Mouse (Mus musculus): ENCODE measurements around the gene Slc38a9. TPM values are rescaled to one million over a fixed set of nuclear protein-coding genes. Genes with fewer than 3 reads are reported as not detected.

Gene Slc38a9
- total and polyA plus RNA-seq, 3 experiments, result 10.8 to 14.1 TPM; not detected in 1

DNA sequence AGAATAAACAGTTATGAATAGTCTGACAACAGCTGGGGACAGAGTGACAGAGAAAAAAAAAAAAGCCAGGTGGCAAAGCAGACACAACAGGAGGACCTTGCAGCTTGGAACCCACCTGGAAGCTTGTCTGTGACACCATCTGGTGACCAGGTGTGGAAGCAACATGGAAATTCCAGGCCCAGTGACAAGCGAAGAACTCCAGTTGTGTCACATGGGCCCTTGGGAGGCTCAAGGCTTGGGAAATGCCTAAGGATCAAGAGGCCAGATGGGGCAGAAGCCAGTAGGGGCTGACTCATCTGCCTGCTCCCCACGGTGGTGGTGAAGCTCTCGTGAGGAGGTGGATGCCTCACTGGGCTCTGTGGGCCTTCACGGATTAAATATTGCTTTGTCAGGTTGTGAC lies 94.3 kb downstream of the Slc38a9 start:
- Histone ChIP-seq H3K9me3 (replicated peaks; ENCODE audit: insufficient read depth, low read length) (no peaks in the 10 kb centered on the region), H3K9ac (ENCODE audit: control insufficient read depth, low read depth, low read length, poor library complexity, severe bottlenecking) (no peak overlapping the region), H3K4me3 (ENCODE audit: control insufficient read depth in 1 of 2, insufficient read depth in 1 of 2, low read depth in 2 of 2, low read length in 2 of 2) (no peak overlapping the region), H3K27me3 (ENCODE audit: control insufficient read depth in 1 of 2, insufficient read depth in 2 of 2, low read length in 2 of 2) (no peaks in the 10 kb centered on the region), H3K27ac (ENCODE audit: control insufficient read depth, low read depth, low read length) (no peak overlapping the region), H3K4me1 (ENCODE audit: control insufficient read depth in 1 of 2, insufficient read depth in 2 of 2, low read length in 2 of 2) (peaks cover 5 to 6% of the 10 kb centered on the region in 2 experiments), H3K79me2 (ENCODE audit: control insufficient read depth, insufficient read depth, low read length, poor library complexity) (no peaks in the 10 kb centered on the region), H3K36me3 (ENCODE audit: control insufficient read depth in 1 of 2, insufficient read depth in 2 of 2, low read length in 2 of 2) (peaks cover 0 to 7% of the 10 kb centered on the region in 2 experiments; a peak in 2 of 4 replicates)
- TF ChIP-seq CHD2 (IDR thresholded peaks at IDR 0.05; ENCODE audit: low read length) (no peak), MEF2A (IDR thresholded peaks at IDR 0.05; ENCODE audit: extremely low read depth, insufficient replicate concordance, low read depth, low read length, poor library complexity, severe bottlenecking) (no peak), MAFK (IDR thresholded peaks at IDR 0.05; ENCODE audit: borderline replicate concordance, low read depth, low read length) (no peak), MAZ (IDR thresholded peaks at IDR 0.05; ENCODE audit: low read depth, low read length) (no peak), POLR2AphosphoS5 (IDR thresholded peaks at IDR 0.05; ENCODE audit: borderline replicate concordance, low read depth, low read length) (no peak), ZC3H11A (IDR thresholded peaks at IDR 0.05; ENCODE audit: low read depth, low read length) (no peak)
- DNase-seq (ENCODE audit: low read depth, low spot score), result no peak

DNA sequence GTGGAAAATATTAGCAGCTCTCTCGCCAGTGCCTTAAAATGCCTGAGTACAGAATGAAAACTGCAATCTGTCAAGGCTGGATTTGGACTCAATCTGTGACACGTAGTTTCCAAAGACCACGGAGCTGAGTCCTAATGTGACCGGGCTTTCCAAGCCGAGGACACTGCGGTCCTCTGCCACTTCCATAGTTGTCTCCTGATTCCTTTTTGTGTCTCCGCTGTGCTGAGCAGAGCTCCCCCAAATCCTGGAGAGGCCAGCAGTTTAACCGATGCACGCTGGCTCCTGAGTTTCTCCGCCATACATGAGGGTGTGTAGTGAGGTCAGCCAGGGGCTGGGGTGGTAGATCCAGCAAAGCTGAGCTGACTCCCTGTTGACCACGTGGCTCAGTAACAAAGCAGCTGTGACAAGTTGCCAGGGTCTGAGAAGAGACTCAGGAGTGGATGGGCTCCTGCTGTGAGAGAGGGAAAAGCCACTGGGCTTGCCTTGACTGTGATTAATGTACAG lies 95.0 kb downstream of the Slc38a9 start:
- peaks cover 5 to 12% of the 10 kb centered on the region in 2 experiments for H3K4me1 ChIP-seq (ENCODE audit: control insufficient read depth in 1 of 2, insufficient read depth in 2 of 2, low read length in 2 of 2)
- no peaks in the 10 kb centered on the region for H3K9me3 ChIP-seq (replicated peaks; ENCODE audit: insufficient read depth, low read length)
- peaks cover 0 to 13% of the 10 kb centered on the region in 2 experiments; a peak in 2 of 4 replicates for H3K36me3 ChIP-seq (ENCODE audit: control insufficient read depth in 1 of 2, insufficient read depth in 2 of 2, low read length in 2 of 2)
- no peak overlapping the region for H3K9ac ChIP-seq (ENCODE audit: control insufficient read depth, low read depth, low read length, poor library complexity, severe bottlenecking)
- no peak overlapping the region for H3K4me3 ChIP-seq (ENCODE audit: control insufficient read depth in 1 of 2, insufficient read depth in 1 of 2, low read depth in 2 of 2, low read length in 2 of 2)
- no peak for DNase-seq (ENCODE audit: low read depth, low spot score)
- no peak overlapping the region for H3K27ac ChIP-seq (ENCODE audit: control insufficient read depth, low read depth, low read length)
- TF ChIP-seq JUND (IDR thresholded peaks at IDR 0.05; ENCODE audit: low read depth, low read length) (no peak), POLR2AphosphoS2 (IDR thresholded peaks at IDR 0.05; ENCODE audit: low read length) (no peak), MAFK (IDR thresholded peaks at IDR 0.05; ENCODE audit: borderline replicate concordance, low read depth, low read length) (no peak), POLR2A (IDR thresholded peaks at IDR 0.05; ENCODE audit: control insufficient read depth in 1 of 2, insufficient read depth in 1 of 2, low read depth in 1 of 2, low read length in 2 of 2, poor library complexity in 1 of 2) (no peak), ZMIZ1 (IDR thresholded peaks at IDR 0.05; ENCODE audit: low read depth, low read length) (no peak), USF1 (IDR thresholded peaks at IDR 0.05; ENCODE audit: low read depth, low read length) (no peak), KAT2A (conservative IDR thresholded peaks at IDR 0.05; ENCODE audit: low read depth, low read length) (no peak), POLR2AphosphoS5 (IDR thresholded peaks at IDR 0.05; ENCODE audit: borderline replicate concordance, low read depth, low read length) (no peak), MYC (IDR thresholded peaks at IDR 0.05; ENCODE audit: low read depth, low read length) (no peak), ZKSCAN1 (IDR thresholded peaks at IDR 0.05; ENCODE audit: low read depth, low read length) (no peak), CTCF (IDR thresholded peaks at IDR 0.05 in 2 of 3, conservative IDR thresholded peaks at IDR 0.05 in 1 of 3; ENCODE audit: control insufficient read depth in 1 of 3, insufficient read depth in 1 of 3, low read depth in 2 of 3, low read length in 3 of 3, poor library complexity in 1 of 3, severe bottlenecking in 1 of 3) (no peak), TBP (IDR thresholded peaks at IDR 0.05; ENCODE audit: low read depth, low read length) (no peak), BHLHE40 (IDR thresholded peaks at IDR 0.05; ENCODE audit: borderline replicate concordance, low read depth, low read length) (no peak), USF2 (IDR thresholded peaks at IDR 0.05; ENCODE audit: borderline replicate concordance in 1 of 2, insufficient read depth in 1 of 2, low read depth in 1 of 2, low read length in 2 of 2) (no peak)
- H3K27me3 ChIP-seq (ENCODE audit: control insufficient read depth in 1 of 2, insufficient read depth in 2 of 2, low read length in 2 of 2), result no peaks in the 10 kb centered on the region
- no peaks in the 10 kb centered on the region for H3K79me2 ChIP-seq (ENCODE audit: control insufficient read depth, insufficient read depth, low read length, poor library complexity)

All from MEL (cell line).